Mouse (Mus musculus): Measurements from ENCODE around the gene Nob1. TPM values are rescaled to one million over a fixed set of nuclear protein-coding genes. Genes with fewer than 3 reads are reported as not detected.

Gene Nob1
- total RNA-seq, 4 experiments from 2014 or later, result 21.4 to 25.7 (median 22.5) TPM

DNA sequence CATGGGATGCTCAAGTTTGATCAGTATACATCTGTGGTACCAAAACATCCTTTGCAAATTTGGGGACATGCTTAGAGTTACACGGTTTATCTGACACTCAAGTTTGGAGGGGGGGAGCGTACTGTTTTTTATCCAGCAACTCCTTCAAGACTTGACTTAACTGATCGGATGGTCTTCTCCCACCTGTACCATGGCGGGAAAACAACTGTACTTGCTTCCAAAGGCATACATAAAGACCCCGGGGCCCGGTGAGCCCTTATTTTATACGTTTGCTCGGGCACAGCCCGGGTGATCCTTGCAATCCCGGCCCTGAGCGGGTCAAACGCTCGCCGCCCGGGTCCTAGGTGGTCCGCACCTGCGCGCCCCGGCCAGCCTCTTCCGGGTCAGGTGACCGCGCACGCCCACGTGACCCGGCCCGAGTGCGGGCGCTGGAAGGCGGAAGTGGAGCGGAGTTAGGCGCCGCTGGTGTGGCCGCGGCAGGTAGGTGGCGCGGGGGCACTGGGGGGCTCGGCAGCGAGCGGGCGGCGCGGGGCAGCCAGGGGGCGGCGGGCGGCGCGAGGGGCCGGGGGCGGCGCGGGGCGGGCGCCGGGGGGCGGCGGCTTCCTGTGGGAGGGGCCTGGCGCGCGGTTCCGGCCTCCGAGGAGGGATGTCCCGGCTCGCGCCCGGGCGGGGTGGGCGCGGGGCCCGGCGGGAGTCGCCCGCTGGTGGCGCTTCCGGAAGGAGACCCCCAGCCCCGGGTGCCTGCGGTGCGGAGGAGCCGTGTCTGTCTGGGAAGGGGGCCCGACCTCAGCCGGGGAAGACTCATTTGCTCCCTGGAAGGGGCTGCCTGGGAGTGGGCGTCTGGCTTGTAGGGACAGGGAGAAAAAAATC is 11.3 kb upstream of the Nob1 start, which contains the start of gene Wwp2:
Gene Wwp2, plus strand, starts transcription at position 404 of the 870 bp plus-strand sequence.
- DNase-seq (ENCODE audit: low spot score in 2 of 2), result peak; percentile 52 to 66

DNA sequence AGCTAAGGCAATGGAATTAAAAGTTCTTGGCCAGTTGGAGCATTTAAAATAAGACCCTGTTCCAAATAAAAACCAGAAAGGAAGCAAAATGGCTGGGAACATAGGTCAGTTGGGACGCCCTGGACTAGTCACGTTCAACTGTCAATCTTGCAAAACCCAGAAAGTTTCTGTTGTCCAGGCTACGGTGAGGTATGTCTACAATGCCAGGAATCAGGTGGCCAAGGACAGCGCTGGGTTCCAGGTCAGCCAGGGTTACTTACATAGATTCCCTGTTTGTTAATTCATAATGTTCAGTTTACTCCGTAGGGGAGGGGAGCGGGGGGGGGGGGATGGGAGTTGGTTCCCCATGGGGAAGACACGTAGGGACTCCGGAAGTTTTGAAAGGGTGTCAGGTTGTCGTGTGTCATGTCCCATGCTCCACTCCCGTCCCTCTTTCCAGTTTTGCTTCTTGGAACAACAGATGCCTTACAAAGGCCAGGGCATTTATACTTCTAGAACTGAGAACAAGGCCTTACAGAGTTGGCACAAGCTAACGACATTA is 10.6 kb upstream of the Nob1 start:
- no peak for DNase-seq (ENCODE audit: low spot score in 2 of 2)

DNA sequence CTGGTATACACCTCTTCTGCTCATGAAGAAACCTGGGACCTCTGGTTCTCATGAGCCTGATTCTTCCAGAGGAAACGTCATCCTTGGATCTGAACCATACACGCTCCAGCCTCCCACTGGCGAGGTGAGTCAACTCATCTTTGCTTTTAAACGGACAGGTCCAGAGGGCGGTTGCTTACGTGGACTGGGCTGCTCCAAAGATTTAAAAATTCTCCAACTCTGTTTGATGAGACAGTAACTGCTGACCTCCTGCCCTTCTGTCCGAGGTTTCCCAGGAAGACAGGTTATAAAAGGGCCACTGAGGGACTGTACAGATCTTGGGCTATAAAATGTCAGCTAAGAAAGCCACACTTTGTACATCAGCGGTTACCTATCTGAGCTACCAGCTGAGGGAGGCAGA is 6.0 kb upstream of the Nob1 start:
- DNase-seq (ENCODE audit: low spot score in 2 of 2), result no peak

DNA sequence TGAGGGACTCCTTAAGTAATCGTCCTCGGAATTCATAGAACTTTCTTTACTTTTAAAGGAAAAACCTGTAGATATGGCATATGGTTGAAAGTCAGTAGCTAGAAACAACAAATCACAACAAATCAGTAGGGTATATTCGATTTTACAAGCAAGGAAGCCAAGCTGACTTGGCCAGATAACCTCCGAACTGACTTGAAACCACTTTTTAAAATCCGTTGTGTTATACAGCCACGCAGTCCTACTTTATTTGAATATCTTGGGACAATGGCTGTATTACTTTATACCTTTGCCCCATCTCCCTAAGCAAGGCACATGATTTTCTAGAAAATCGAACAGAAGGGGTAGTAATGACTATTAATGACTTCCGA is 363 bp upstream of the Nob1 start:
- no peak for DNase-seq (ENCODE audit: low spot score in 2 of 2)

DNA sequence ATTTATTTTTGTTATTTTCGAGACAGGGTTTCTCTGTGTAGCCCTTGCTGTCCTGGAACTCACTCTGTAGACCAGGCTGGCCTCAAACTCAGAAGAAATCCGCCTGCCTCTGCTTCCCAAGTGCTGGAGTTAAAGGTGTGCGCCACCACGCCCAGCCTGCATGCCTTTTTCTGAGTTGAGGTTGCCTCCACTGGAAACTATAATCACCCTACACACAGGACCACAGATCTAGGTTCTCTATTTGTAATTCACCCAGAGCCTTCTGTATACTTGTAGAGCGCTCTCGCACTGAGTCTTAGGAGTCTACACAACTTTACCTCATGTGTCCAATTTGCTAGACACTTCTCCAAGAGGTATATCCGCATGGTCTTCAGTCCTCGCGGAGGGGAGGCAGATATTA is 675 bp downstream of the Nob1 start:
- no peak for DNase-seq (ENCODE audit: low spot score in 2 of 2)

DNA sequence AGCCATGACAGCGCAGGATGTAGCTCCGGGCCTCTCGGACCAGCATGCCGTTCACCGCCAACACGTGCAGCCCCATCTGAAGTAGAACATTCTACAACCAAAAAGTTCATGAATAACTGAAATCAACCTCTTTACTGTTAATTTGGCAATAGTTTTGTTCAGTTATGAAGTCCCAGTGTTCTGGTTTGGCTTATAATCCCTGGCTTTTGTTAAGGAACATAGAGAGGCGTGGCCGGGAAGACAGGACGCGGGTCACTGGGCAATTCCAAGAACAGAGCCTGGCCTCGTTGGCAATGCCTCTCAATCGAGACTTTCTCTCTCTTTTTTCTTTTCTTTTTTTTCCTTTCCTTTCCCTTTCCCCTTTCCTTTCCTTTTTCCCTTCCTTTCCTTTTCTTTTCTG is 7.8 kb downstream of the Nob1 start:
- DNase-seq (ENCODE audit: low spot score in 2 of 2), result no peak

DNA sequence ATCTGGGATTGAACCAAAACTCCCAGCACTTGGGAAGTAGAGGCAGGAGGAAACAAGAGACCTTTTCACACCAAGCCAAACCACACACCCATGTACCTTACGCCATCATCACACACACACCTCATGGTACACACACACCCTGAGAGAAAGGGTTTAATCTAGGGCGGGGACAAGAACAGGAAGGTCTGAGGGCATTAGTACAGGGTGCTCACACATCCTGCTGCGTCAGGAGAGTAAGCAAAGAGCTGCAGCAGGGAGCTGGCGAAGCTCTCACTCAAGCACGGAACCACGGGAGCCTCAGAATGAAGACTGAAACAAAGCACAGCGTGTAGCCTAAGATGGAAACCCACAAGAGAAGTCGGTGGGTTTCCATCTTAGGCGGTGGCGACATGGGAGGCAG is 11.0 kb downstream of the Nob1 start:
- no peak for DNase-seq (ENCODE audit: low spot score in 2 of 2)

DNA sequence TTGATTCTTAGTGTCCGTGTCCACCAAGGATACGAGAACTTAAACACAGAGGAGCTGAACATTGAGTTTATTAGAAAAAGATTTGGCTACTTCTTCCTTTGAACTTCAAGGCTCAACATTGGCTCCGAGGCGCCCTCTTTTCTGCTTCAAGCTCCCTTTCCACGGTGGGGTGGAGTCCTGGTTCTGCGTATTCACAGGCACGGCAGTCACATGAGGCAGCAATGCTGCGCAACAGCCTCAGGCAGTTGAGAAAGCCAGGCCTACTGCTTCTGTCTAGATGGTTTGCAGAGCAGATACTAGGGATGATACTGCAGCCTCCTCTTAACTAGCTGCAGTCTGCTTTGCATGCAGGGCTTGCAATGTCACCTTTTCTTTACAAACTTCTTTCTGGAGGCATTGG is 12.3 kb downstream of the Nob1 start:
- DNase-seq (ENCODE audit: low spot score in 2 of 2), result no peak

DNA sequence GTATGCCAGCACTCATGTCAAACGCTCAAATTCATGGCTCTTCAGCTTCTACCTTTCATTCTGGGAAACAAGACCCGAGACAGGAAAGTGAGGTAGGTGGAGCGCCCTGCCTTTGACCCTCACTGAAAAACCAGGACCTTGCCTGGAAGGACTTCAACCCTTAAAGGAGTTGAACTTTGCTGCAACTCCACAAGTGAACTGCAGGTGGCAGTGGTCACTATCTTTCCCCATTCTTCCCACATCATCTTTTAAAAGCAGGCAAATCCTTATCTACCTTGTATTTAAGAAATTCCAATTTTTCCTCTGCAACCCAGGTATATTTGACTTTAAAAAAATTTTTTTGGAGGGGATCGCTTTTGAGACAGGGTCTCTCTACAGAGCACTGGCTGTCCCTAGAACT is 13.5 kb downstream of the Nob1 start:
- DNase-seq (ENCODE audit: low spot score in 2 of 2), result no peak

DNA sequence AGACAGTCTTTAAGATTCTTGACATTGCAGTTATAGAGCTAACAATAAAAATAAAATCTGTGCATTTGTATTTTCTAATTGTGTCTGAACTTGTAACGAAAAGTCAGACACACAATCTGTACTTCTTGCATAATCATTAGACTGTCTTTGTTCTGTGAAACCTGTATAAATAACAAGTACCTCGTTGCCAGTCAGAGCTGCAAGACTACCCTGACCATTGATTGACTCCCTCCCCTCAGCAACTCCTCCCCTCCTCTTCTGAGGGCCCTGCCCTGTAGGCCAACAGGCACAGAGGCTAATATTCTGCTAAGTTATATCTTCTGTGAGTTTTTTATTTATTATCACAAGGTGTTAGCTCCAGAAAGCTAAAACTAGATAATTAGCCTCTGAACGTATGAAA is 18.9 kb downstream of the Nob1 start:
- no peak for DNase-seq (ENCODE audit: low spot score in 2 of 2)

DNA sequence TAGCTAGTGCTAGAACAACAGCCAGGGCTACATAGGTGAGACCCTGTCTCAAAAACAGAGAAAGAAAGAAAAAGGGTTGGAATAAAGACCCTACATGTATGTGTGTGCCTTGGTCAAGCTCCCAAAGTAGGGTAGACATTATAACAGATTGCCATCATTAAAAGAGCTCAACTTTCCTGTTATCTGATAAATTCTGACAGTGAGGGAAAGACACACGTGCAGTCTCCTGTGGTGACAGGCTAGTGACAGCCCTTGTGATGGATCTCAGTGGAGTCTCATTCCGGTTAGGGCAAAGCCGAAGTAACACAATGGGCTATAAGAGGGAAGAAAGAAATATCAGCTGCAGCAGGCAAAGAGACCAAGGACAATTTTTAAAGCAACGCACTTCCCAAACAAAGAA is 20.8 kb downstream of the Nob1 start:
- DNase-seq (ENCODE audit: low spot score in 2 of 2), result no peak

DNA sequence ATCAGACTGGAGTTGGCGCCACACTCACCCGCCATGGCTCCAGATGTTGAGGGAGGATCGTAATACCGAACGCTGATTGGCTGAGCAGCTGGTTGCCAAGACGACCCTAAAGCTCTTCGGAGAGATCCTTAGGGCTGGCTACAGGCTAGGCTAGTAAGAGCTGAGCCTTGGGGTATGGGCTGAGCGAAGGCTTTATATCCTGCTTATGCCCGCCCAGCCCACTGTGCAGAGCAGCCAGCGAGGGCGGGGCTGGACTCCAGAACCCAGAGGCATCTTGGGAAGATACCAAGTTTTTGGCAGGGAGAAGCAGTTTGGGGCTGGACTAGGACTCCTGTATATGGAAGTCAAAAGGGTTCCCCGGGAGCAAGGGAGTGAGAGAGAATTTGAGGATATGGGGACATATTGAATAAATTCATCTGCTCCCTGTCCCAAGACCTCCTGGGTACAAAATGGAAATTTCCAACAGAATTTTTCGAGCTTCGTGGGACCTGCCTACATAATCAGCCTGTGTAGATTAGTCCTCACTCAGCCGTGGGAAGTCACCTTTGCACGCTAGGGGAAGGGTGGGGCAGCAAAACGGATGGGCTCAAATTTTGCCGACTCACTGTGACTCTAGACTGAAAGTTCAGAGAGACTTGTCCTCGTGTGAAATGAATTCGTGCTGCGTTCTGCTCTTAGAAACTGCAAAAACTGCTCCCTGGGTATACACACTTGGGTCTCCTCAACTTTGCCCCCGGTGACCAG is 21.6 kb downstream of the Nob1 start, which contains the start of gene Nqo1:
Gene Nqo1, minus strand, starts transcription at position 169 of the 744 bp plus-strand sequence.
- peak; percentile 59 to 79 for DNase-seq (ENCODE audit: low spot score in 2 of 2)

DNA sequence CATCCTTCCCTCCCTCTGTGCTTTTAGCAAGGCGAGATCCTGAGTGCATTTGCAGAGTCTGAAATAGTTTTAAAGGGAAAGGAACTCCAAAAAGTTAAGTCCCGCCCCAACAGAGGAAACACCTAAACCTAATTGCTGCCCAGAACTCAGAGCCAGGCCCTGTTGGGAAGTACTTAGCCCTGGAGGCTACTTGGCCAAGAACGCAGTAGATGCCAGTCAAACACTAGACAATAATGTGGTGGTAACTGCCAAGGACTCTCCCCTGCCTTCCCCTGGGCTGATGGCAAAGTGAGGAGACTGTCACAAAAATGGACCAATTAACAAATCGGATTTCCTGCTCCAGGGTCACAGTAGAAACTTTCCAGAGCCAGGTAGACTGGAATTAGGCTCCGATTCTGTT is 23.0 kb downstream of the Nob1 start:
- no peak for DNase-seq (ENCODE audit: low spot score in 2 of 2)

DNA sequence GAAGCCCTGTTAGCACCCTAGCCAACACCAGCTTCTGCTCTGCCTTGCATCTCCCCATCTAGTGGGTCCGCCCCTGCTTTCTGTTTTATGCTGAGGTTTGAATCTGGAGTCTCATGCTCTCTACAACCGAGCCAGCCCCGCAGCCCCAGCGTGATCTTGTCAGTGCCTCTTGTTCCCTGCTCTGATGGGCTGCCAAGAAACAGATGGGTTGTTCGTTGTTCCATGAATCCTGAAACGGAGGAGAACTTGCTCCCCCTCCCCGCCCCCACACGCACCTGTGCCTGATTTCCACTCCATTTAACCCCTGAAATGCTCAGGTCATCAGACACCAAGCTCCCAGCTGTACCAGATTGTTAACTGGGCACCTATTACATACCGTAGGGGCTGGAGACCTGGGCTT is 25.4 kb downstream of the Nob1 start:
- DNase-seq (ENCODE audit: low spot score in 2 of 2), result no peak

DNA sequence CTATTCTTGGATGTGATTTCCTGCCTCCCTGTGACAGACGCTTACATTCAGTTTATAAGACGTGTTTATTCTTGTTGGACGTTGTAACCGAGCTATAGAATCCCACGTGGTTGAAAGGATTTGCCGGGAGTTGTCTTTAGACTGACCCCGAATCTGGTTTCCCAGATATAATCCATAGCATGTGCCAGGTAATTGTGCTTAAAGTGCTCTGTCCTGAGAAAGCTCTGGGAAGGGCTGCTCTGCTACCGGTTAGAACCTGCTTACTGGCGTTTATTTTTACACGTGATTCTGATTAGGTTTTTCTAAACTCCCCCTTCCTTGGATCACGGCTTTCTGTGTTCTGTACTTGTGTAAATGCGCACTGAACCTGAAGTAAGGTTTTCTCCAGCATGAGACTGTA is 27.2 kb downstream of the Nob1 start:
- DNase-seq (ENCODE audit: low spot score in 2 of 2), result no peak

DNA sequence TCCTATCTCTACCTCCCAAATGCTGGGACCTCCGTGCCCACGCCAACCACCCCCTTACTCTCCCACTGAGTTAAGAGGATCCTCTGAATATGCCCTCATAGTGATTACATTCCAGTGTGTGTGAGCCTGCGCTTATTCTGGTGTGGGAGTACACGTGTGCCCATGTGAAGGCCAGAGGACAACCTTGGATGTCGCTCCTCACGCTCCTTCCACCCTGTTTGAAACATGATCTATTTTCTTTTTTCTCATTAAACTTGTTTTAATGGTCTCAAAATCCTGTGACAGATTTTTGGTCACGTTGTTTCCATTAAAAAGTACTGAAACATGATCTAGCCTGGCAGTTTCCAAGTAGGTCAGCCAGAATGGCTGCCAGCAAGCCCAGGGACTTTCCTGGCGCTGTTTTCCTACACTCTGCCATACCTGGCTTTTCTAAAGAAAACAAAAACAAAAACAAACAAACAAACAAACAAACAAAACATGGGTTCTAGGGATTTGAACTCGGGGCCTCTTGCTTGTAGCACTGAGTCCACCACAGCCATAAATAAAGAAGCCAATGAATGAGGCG is 28.7 kb downstream of the Nob1 start:
- no peak for DNase-seq (ENCODE audit: low spot score in 2 of 2)

DNA sequence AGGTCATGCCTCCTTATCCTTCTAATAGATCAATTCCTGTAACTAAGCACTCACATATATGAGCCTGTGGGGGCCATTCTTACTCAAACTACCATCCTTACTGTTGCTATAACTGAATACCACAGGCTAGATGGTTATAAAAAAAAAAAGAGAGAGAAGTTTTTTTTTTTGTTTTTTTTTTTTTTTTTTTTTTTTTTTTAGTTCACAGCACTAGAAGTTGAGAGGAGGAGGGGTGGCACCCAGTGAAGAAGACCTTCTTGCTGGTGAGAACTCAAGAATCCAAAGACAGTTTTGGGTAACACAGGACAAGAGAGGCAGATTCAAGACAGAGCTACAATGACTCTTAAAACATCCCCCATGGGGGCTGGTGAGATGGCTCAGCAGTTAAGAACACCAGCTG is 29.5 kb downstream of the Nob1 start:
- no peak for DNase-seq (ENCODE audit: low spot score in 2 of 2)

DNA sequence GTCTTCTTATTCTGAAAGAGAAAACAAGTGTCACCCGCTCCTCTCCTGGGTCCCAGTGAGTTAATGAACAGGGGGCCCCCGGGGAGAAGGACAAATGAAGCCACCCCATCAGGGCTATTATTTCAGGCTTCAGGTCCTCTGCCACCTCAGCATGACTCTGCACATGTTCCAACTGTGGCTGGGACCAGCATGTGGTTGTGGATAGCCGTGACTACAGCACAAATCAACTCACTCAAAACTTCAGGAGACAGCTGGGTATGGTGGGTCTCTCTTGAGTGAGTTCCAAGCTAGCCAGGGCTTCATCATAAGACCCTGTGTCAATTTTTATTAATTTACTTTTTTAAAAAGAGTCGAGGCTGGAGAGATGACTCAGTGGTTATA is 33.7 kb downstream of the Nob1 start:
- DNase-seq (ENCODE audit: low spot score in 2 of 2), result no peak

DNA sequence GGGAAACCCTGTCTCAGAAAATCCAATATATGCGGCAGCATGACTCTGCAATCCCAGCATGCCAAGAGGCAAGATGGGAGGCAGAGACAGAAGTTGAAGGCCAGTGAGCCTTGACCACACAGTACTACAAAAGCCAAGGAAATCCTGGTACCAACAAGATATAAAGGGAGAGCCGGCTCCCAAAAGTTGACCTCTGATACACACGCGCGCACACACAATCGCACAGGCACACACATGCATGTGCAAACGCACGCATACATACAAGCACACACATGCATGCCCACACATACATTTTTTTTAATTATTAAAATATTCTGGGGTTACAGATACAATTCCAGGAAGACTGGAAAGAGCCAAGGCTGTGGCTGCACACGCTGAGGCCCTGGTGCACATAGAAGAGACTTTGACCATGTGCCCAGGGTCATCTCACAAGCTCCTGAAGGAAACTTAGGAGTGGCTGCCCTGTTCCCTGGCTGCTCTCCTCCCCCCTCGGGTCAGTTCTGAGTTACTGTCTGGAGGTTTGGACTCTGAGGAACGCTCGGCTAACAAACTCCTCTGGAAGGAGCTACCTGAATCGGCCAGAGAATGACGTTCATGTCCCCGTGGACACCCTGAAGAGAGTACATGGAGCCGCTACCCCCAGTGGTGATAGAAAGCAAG is 34.2 kb downstream of the Nob1 start:
- no peak for DNase-seq (ENCODE audit: low spot score in 2 of 2)

DNA sequence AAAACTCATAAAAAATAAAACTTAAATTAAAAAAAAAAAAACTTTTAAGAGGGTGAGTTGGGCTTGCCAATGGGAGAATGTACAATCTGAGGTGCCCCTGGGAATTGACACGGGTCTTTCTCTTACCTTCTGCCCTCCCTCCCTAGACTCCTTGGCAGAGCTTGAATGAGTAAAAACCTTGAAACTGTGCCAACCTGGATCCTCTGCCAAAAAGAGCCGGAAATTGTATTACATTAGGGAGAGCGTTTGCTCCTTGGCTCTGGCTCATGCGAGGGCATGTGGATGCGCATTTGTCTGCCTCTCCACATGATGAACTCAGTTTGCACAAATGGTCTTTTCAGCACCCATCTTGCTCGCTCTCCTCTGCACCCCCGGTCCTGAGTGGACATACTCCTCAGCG is 35.3 kb downstream of the Nob1 start:
- DNase-seq (ENCODE audit: low spot score in 2 of 2), result no peak

DNA sequence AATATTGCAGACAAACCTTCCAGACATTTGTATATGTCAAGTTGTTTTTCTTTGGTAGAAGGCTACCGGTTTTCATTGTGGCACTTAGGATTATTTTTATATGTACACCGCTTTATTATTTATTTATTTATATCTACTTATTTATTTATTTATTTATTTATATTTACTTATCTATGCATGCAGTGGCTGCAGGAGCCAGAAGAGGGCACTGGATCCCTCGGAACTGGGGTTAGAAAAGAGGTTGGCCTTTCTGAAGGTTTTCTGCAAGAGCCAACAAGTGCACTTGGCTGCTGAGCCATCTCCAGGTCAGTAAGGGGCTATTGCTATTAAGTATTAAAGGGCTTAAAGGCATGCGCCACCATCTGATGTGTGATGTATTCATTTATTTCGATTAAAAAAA is 37.0 kb downstream of the Nob1 start:
- DNase-seq (ENCODE audit: low spot score in 2 of 2), result peak in 1 of 2 experiments; percentile 38

DNA sequence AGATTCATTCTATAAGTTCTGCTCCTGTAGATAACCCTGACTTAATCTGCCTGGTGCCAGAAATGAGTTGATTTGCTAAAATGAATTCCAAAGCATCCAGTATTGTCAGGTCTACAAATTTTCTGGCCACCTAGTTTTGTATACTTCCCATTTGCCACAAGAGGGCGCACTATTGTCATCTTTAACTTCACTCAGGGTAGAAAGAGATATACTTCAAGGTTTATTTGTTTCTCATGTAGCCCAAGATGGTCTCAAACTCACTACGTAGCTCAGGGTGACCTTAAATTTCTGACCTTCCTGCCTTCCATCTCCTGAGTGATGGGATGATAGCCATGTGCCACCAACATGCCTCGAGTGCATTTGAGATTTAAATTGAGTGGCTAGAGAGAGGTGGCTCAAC is 38.2 kb downstream of the Nob1 start:
- no peak for DNase-seq (ENCODE audit: low spot score in 2 of 2)
